13 mouse cellular contexts compared by ENCODE assay signal in the genomic region with DNA sequence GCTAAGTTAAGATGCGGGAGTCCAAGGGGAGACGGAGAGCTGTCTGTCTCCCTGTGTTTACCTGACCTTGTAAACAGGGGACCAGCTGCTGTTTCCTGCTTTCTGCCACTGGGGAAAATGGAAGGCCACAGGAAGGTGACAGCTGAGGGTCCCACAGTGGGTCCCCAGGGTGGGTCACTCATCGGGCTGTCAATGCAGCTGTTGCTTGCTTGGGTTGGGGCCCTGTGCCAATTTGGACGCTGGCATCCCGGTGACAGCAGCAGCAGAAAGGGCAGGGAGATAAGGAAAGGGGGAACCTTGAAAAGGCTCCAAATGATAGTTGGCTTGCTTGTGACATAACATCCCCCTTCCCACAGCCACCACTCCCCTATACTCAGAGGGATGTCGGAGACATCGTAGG.
DNase-seq lines count a peak whose midpoint lies in the region; ATAC-seq and TF ChIP-seq lines count a peak whose summit lies in the region.
"Had no signal": no experiment of that assay in that cellular context is flagged by ENCODE, and none has a peak within 500 bp of the region (broad histone marks: within the 10 kb centered on the region; RNA-seq: fewer than 3 reads in every experiment).

No protein-coding gene starts in this region.

- no peak for ATAC-seq in heart, embryonic 12.5 days (ENCODE audit: insufficient number of reproducible peaks, low FRiP score)
- ATAC-seq in lung, postnatal 0 days: no peak
- ATAC-seq: forebrain, embryonic 16.5 days had no signal

- H3K27ac ChIP-seq in heart, embryonic 12.5 days (ENCODE audit: poor library complexity, severe bottlenecking): no peak overlapping the region
- peak overlapping the region; percentile 54; the same call in 1 of the 2 replicates for H3K27ac ChIP-seq in lung, postnatal 0 days (ENCODE audit: low read length)
- H3K27ac ChIP-seq: neural tube, embryonic 15.5 days had no signal

- no peak for TF ChIP-seq EP300 in lung, postnatal 0 days (IDR thresholded peaks at IDR 0.05)

- WGBS in heart, embryonic 12.5 days: 46% methylated on average over 7 of the region's 7 CpGs
- 49% methylated on average over 7 of the region's 7 CpGs for WGBS in lung, postnatal 0 days

- no peak overlapping the region for H3K4me3 ChIP-seq in heart, embryonic 12.5 days
- H3K4me3 ChIP-seq in lung, postnatal 0 days (ENCODE audit: low read depth, low read length): no peak overlapping the region
- no peak overlapping the region for H3K4me3 ChIP-seq in C2C12 (ENCODE audit: insufficient read depth, poor library complexity, severe bottlenecking)
- H3K4me3 ChIP-seq: neural tube, embryonic 15.5 days had no signal

- no peak for TF ChIP-seq CTCF in lung, postnatal 0 days (IDR thresholded peaks at IDR 0.05)
- TF ChIP-seq CTCF in C2C12 (IDR thresholded peaks at IDR 0.05; ENCODE audit: control insufficient read depth, insufficient read depth, insufficient read length): no peak

- peak overlapping the region; percentile 25; the same call in 1 of the 2 replicates for H3K9ac ChIP-seq in heart, embryonic 12.5 days
- H3K9ac ChIP-seq in lung, postnatal 0 days (replicated peaks; ENCODE audit: low read depth): no peak overlapping the region
- H3K9ac ChIP-seq: neural tube, embryonic 15.5 days had no signal

- H3K27me3 ChIP-seq in heart, embryonic 12.5 days (replicated peaks): no peaks in the 10 kb centered on the region
- no peaks in the 10 kb centered on the region for H3K27me3 ChIP-seq in lung, postnatal 0 days (replicated peaks; ENCODE audit: insufficient read depth, low read length)
- H3K27me3 ChIP-seq in C2C12 (ENCODE audit: control insufficient read depth, insufficient read depth, insufficient read length): no peaks in the 10 kb centered on the region
- H3K27me3 ChIP-seq: neural tube, embryonic 15.5 days had no signal

- no peak for DNase-seq in heart, adult 18-20 months
- no peak for DNase-seq in lung, postnatal 0 days (ENCODE audit: low spot score)
- DNase-seq in lung, postnatal 36 days: no peak
- DNase-seq in adrenal gland, adult 8-10 months: peak; percentile 65
- DNase-seq in spleen, postnatal 14 days (ENCODE audit: low spot score in 2 of 2): no peak
- no peak for DNase-seq in thymus, adult 18-20 months
- DNase-seq: cerebellum, adult 9-10 months; kidney, adult 9 months; right cerebral cortex, postnatal 14 days had no signal

- no peaks in the 10 kb centered on the region for H3K79me3 ChIP-seq in C2C12 (ENCODE audit: low read depth)

- H3K9me3 ChIP-seq in heart, embryonic 12.5 days (replicated peaks): no peaks in the 10 kb centered on the region
- H3K9me3 ChIP-seq in lung, postnatal 0 days (ENCODE audit: low read length): no peaks in the 10 kb centered on the region
- H3K9me3 ChIP-seq: neural tube, embryonic 15.5 days had no signal

- H3K4me2 ChIP-seq in heart, embryonic 12.5 days: no peak overlapping the region
- H3K4me2 ChIP-seq in lung, postnatal 0 days (replicated peaks; ENCODE audit: low read depth, low read length): no peak overlapping the region
- H3K4me2 ChIP-seq: neural tube, embryonic 15.5 days had no signal

- H3K4me1 ChIP-seq in heart, embryonic 12.5 days (replicated peaks): peaks cover 68% of the 10 kb centered on the region
- peaks cover 11% of the 10 kb centered on the region; the same call in 1 of the 2 replicates for H3K4me1 ChIP-seq in lung, postnatal 0 days (ENCODE audit: insufficient read depth, low read depth, low read length)

- H3ac ChIP-seq in C2C12 (ENCODE audit: control insufficient read depth, insufficient read length, low read depth): no peak overlapping the region

- no peaks in the 10 kb centered on the region for H3K79me2 ChIP-seq in C2C12 (ENCODE audit: control insufficient read depth, insufficient read depth)

- no peaks in the 10 kb centered on the region for H3K36me3 ChIP-seq in heart, embryonic 12.5 days
- no peaks in the 10 kb centered on the region for H3K36me3 ChIP-seq in lung, postnatal 0 days (ENCODE audit: insufficient read depth, low read length)
- H3K36me3 ChIP-seq in C2C12 (ENCODE audit: control insufficient read depth, insufficient read depth): no peaks in the 10 kb centered on the region
- H3K36me3 ChIP-seq: neural tube, embryonic 15.5 days had no signal

TF ChIP-seq in C2C12, 6 proteins besides CTCF, POLR2A, EP300 and RAD21:
- TF ChIP-seq FOSL1 (IDR thresholded peaks at IDR 0.05; ENCODE audit: insufficient read depth, low read length, poor library complexity, severe bottlenecking) (no peak), MYOD1 (IDR thresholded peaks at IDR 0.05; ENCODE audit: control insufficient read depth, insufficient read length, low read depth) (peak; percentile 49), MYOG (IDR thresholded peaks at IDR 0.05; ENCODE audit: control insufficient read depth, extremely low read depth, insufficient read length) (no peak), USF1 (IDR thresholded peaks at IDR 0.05; ENCODE audit: low read depth) (no peak), MAX (IDR thresholded peaks at IDR 0.05) (no peak), CEBPB (IDR thresholded peaks at IDR 0.05; ENCODE audit: low read depth) (no peak)
